In the genomic region with DNA sequence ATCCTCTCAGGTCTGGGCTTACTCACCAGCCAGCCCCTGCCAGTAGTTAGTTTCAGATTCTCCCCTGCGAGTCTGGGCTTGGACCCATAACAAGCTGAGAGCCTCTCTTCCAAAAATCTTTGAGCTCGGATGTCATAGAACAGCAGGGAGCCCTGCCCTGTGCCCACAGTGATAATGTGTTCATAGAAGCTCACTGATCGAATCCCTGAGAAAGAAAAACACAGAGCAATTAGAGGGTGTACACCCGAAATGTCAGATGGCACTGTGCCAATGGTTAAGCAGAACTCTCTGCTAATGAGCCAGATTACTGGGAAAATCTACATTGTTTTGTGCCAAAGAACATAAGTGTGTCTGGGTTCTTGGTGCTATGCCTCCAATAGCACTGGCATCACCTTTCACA, we compare ENCODE assay signal across 19 mouse cellular contexts. TPM values are rescaled to one million over a fixed set of nuclear protein-coding genes. Genes with fewer than 3 reads are reported as not detected.
A peak's percentile ranks its signal among the peaks of the same experiment; 100 is the strongest.
DNase-seq lines count a peak whose midpoint lies in the region; ATAC-seq and TF ChIP-seq lines count a peak whose summit lies in the region.
"Had no signal": no experiment of that assay in that cellular context is flagged by ENCODE, and none has a peak within 500 bp of the region (broad histone marks: within the 10 kb centered on the region; RNA-seq: fewer than 3 reads in every experiment).

No protein-coding gene starts in this region.

- ATAC-seq in embryonic facial prominence, embryonic 14.5 days (ENCODE audit: low read depth), result peak; percentile 58
- peak; percentile 84 for ATAC-seq in forebrain, postnatal 0 days

- intact Hi-C loops in left cerebral cortex, postnatal 4 days (cut with DNase I), result no loop called here
- intact Hi-C loops in left cerebral cortex, postnatal 25 days (cut with DNase I), result no loop called here

- DNase-seq in left cerebral cortex, postnatal 4 days, result peak; percentile 15
- no peak for DNase-seq in left cerebral cortex, postnatal 25 days (ENCODE audit: low spot score in 2 of 2)
- DNase-seq in embryonic facial prominence, embryonic 14.5 days (ENCODE audit: low spot score), result peak; percentile 58
- peak; percentile 73 for DNase-seq in forebrain, postnatal 0 days
- peak; percentile 44 to 89 for DNase-seq in layer of hippocampus, postnatal 14 days (ENCODE audit: low spot score in 2 of 2)
- DNase-seq in urinary bladder, postnatal 10 days (ENCODE audit: low spot score), result no peak
- DNase-seq in lung, postnatal 25 days (ENCODE audit: low spot score), result no peak
- no peak for DNase-seq in cerebellum, adult 8-10 months
- DNase-seq: adrenal gland, postnatal 14 days; heart, postnatal 14 days; kidney, adult 18-20 months; kidney, postnatal 25 days; lung, adult 2 months; midbrain, embryonic 14.5 days had no signal

- no peak overlapping the region for H3K9ac ChIP-seq in embryonic facial prominence, embryonic 14.5 days (ENCODE audit: low read depth, low read length)
- no peak overlapping the region for H3K9ac ChIP-seq in forebrain, postnatal 0 days
- H3K9ac ChIP-seq: hindbrain, embryonic 15.5 days; limb, embryonic 15.5 days; stomach, embryonic 15.5 days had no signal

- WGBS in embryonic facial prominence, embryonic 14.5 days, result 67% methylated on average over 4 of the region's 4 CpGs
- 20% methylated on average over 4 of the region's 4 CpGs for WGBS in forebrain, postnatal 0 days

- peaks cover 90% of the 10 kb centered on the region for H3K36me3 ChIP-seq in embryonic facial prominence, embryonic 14.5 days (ENCODE audit: control insufficient read depth, insufficient read depth, low read length)
- peaks cover 73% of the 10 kb centered on the region for H3K36me3 ChIP-seq in forebrain, postnatal 0 days (ENCODE audit: insufficient read depth)

- H3K4me2 ChIP-seq in embryonic facial prominence, embryonic 14.5 days (ENCODE audit: low read depth, low read length), result no peak overlapping the region
- H3K4me2 ChIP-seq in forebrain, postnatal 0 days (ENCODE audit: low read depth), result no peak overlapping the region
- H3K4me2 ChIP-seq: hindbrain, embryonic 15.5 days; limb, embryonic 15.5 days; stomach, embryonic 15.5 days had no signal

- H3K27me3 ChIP-seq in embryonic facial prominence, embryonic 14.5 days (replicated peaks; ENCODE audit: control insufficient read depth, insufficient read depth, low read length), result no peaks in the 10 kb centered on the region
- no peaks in the 10 kb centered on the region for H3K27me3 ChIP-seq in forebrain, postnatal 0 days (ENCODE audit: insufficient read depth, low read length)
- H3K27me3 ChIP-seq: hindbrain, embryonic 15.5 days; limb, embryonic 15.5 days; stomach, embryonic 15.5 days had no signal

- no peaks in the 10 kb centered on the region for H3K4me1 ChIP-seq in embryonic facial prominence, embryonic 14.5 days (ENCODE audit: control insufficient read depth, insufficient read depth, low read length)
- H3K4me1 ChIP-seq in forebrain, postnatal 0 days (ENCODE audit: insufficient read depth), result no peaks in the 10 kb centered on the region
- H3K4me1 ChIP-seq: heart, embryonic 10.5 days; hindbrain, embryonic 15.5 days; stomach, embryonic 15.5 days had no signal

- TF ChIP-seq CTCF in forebrain, postnatal 0 days (IDR thresholded peaks at IDR 0.05; ENCODE audit: low read depth), result no peak

- H3K27ac ChIP-seq in embryonic facial prominence, embryonic 14.5 days (replicated peaks; ENCODE audit: low read depth, low read length), result no peak overlapping the region
- no peak overlapping the region for H3K27ac ChIP-seq in forebrain, postnatal 0 days (ENCODE audit: low read depth, low read length)
- H3K27ac ChIP-seq: heart, embryonic 10.5 days; hindbrain, embryonic 15.5 days; limb, embryonic 15.5 days; stomach, embryonic 15.5 days had no signal

- no peak overlapping the region for H3K4me3 ChIP-seq in embryonic facial prominence, embryonic 14.5 days (ENCODE audit: low read depth, low read length)
- H3K4me3 ChIP-seq in forebrain, postnatal 0 days (ENCODE audit: low read depth, low read length), result no peak overlapping the region
- H3K4me3 ChIP-seq: heart, embryonic 10.5 days; hindbrain, embryonic 15.5 days; limb, embryonic 15.5 days; stomach, embryonic 15.5 days had no signal

- no peaks in the 10 kb centered on the region for H3K9me3 ChIP-seq in embryonic facial prominence, embryonic 14.5 days (ENCODE audit: control insufficient read depth, low read length)
- no peaks in the 10 kb centered on the region for H3K9me3 ChIP-seq in forebrain, postnatal 0 days (ENCODE audit: low read length)
- H3K9me3 ChIP-seq: G1E; heart, embryonic 10.5 days; hindbrain, embryonic 15.5 days; limb, embryonic 15.5 days; stomach, embryonic 15.5 days had no signal

RNA-seq across cellular contexts. Expression of a gene that starts 19.0 kb away (rescaled TPM):
- 10 to 100 TPM; 77.8 to 78.2 TPM for total RNA-seq in left cerebral cortex, postnatal 4 days (2021)
- total RNA-seq in left cerebral cortex, postnatal 25 days (2021), result 10 to 100 TPM; 36.6 to 46.2 TPM
- 62.4 and 62.7 TPM in 2 replicates for polyA plus RNA-seq in embryonic facial prominence, embryonic 14.5 days (2014; fragmentation: Nextera tagmentation; extraction: Ambion mirVana)
- 15.3 and 16.1 TPM in 2 replicates for total RNA-seq in forebrain, postnatal 0 days (2014; rRNA removed)
- polyA plus RNA-seq in forebrain, postnatal 0 days (2015; fragmentation: Nextera tagmentation; extraction: Ambion mirVana), result 29.3 and 37.3 TPM in 2 replicates
- total RNA-seq in layer of hippocampus, postnatal 14 days (2021), result 10 to 100 TPM; 40.7 to 50.6 TPM

RNA-seq across cellular contexts. Expression of a gene that starts 20.8 kb away (rescaled TPM):
- 10 to 100 TPM; 56.7 to 57.5 TPM for total RNA-seq in left cerebral cortex, postnatal 4 days (2021)
- 10 to 100 TPM; 46.1 to 48.0 TPM for total RNA-seq in left cerebral cortex, postnatal 25 days (2021)
- 50.8 and 51.7 TPM in 2 replicates for polyA plus RNA-seq in embryonic facial prominence, embryonic 14.5 days (2014; fragmentation: Nextera tagmentation; extraction: Ambion mirVana)
- total RNA-seq in forebrain, postnatal 0 days (2014; rRNA removed), result 60.7 and 63.3 TPM in 2 replicates
- polyA plus RNA-seq in forebrain, postnatal 0 days (2015; fragmentation: Nextera tagmentation; extraction: Ambion mirVana), result 49.9 and 57.3 TPM in 2 replicates
- total RNA-seq in layer of hippocampus, postnatal 14 days (2021), result 10 to 100 TPM; 51.0 to 54.5 TPM

RNA-seq across cellular contexts. Expression of a gene that starts 54.9 kb away (rescaled TPM):
- total RNA-seq in left cerebral cortex, postnatal 4 days (2021), result 10 to 100 TPM; 33.5 to 43.3 TPM
- 10 to 100 TPM; 47.5 to 48.4 TPM for total RNA-seq in left cerebral cortex, postnatal 25 days (2021)
- 44.8 and 46.6 TPM in 2 replicates for polyA plus RNA-seq in embryonic facial prominence, embryonic 14.5 days (2014; fragmentation: Nextera tagmentation; extraction: Ambion mirVana)
- total RNA-seq in forebrain, postnatal 0 days (2014; rRNA removed), result 38.2 and 50.3 TPM in 2 replicates
- 52.7 and 59.3 TPM in 2 replicates for polyA plus RNA-seq in forebrain, postnatal 0 days (2015; fragmentation: Nextera tagmentation; extraction: Ambion mirVana)
- 10 to 100 TPM; 44.0 to 44.3 TPM for total RNA-seq in layer of hippocampus, postnatal 14 days (2021)

Comparison
In these comparisons a context has a peak if more than half of its experiments do, and no peak if none do; other contexts are left out.
1. DNase-seq: peak in left cerebral cortex, postnatal 4 days (single experiment), embryonic facial prominence, embryonic 14.5 days (single experiment), forebrain, postnatal 0 days (single experiment) and layer of hippocampus, postnatal 14 days (2 of 2); none in left cerebral cortex, postnatal 25 days (0 of 2), urinary bladder, postnatal 10 days (single experiment), lung, postnatal 25 days (single experiment) and cerebellum, adult 8-10 months (single experiment).